Mouse (Mus musculus) megakaryocyte, adult 5-6 weeks (primary cell): ENCODE measurements around the gene Ttc9. TPM values are rescaled to one million over a fixed set of nuclear protein-coding genes. Genes with fewer than 3 reads are reported as not detected.

Source experiments
- ATAC-seq: 2 replicates; pipeline ENCODE4 v1.8.0; 2016; ENCODE audit warnings: mild to moderate bottlenecking, inconsistent platforms; ENCODE audit not compliant: poor library complexity, severe bottlenecking
- total RNA-seq, 2 experiments: library from RNA; stranded (forward) in 1 of 2; stranded (reverse) in 1 of 2; fragments of 153-499, 151-499 nt in 1 of 2; fragments of 221-1000, 200-1000 nt in 1 of 2; gene quantifications; 2 replicates each; pipeline versions ENCODE4 v1.2.3 to v1.2.4; 2015 to 2017

Ttc9 gene
- total RNA-seq, 2 experiments from 2014 or later: 0.31 TPM; not detected in 1

DNA sequence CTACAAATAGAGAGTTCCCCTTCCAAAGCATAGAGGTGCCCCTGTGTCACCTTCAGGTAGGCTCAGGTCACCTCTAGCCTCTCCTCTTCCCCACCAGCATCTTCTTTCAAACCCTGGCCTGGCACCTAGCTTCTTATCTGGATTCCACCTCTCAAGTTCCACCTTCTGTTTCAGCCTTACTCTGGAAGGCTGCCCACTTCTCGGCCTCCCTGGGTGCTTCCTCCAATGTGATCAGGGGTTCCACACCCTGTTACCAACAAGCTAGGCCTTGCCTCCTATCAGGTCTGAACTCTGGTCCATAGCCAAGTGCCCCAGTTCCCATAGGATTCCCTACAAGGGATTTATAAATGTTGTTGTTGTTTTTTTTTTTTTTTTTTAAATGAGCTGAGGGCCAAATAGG, 26.3 kb downstream of the Ttc9 start:
- ATAC-seq: 0 out of 2 replicates have a peak, but pooled peaks have one; percentile 6

DNA sequence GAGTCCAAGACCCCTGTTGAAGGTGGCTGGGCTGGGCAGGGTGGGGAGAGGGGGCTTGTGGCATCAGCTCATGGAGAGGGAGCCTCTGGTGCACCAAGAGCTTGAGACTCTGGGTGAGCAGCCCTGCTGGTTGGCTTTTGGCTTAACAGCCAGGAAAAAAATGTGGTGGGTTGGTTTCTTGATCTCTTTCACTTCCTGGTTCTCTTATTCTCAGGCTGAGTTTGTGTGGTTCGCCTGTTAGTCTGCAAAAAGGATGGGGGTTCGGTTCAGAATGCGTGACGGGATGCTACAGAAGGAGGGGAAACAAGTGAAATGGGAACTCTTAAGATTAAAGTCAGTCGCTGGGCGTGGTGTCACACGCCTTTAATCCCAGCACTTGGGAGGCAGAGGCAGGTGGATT, 27.0 kb downstream of the Ttc9 start:
- peak; percentile 77 for ATAC-seq

DNA sequence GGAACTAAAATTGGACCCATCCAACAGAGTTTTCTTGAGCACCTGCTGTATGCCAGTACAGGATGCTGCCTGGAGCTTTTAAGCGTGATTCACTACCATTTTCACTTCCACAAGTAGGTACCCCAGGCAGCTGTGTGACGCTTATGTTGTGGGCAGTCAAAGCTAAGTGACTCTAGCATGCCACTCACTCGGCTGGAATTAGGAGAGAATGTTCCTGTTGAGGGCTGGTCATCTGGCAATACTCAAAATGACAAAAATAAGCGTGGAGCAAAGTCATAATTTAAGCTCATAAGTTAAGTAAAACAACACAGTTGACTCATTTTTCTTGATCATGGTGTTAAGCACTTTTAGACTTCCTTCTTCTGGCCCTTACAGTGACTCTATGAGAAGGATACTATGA, 31.0 kb downstream of the Ttc9 start:
- ATAC-seq: no peak

GRCm38 (mm10) chr12:81663116-81663515, 32.1 kb downstream of the Ttc9 start:
- ATAC-seq: no peak

GRCm38 (mm10) chr12:81663906-81664305, 32.9 kb downstream of the Ttc9 start:
- ATAC-seq: no peak

GRCm38 (mm10) chr12:81668406-81668805, 37.4 kb downstream of the Ttc9 start:
- no peak for ATAC-seq

DNA sequence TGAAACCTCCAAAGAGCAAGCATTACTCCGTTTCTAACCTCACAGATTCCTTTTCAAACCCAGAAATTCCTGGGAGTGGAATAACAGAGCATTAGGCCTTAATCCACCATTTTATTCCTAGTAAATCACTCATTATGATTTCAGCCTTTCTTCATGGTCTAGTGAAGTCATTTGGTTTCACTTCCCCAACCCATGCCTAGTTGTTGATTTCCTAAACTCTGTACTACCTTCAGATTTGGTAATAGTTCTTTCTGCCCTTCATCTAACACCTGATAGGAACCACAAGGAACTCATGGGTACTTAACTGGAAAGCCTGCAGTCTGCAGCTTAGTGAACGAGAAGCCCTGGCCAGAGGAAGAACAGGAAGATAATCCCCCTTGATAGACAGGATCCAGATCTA, 44.5 kb downstream of the Ttc9 start:
- ATAC-seq: peak; percentile 66; the same call in 1 of the 2 replicates

GRCm38 (mm10) chr12:81679807-81680529, 48.9 kb downstream of the Ttc9 start:
- no peak for ATAC-seq

DNA sequence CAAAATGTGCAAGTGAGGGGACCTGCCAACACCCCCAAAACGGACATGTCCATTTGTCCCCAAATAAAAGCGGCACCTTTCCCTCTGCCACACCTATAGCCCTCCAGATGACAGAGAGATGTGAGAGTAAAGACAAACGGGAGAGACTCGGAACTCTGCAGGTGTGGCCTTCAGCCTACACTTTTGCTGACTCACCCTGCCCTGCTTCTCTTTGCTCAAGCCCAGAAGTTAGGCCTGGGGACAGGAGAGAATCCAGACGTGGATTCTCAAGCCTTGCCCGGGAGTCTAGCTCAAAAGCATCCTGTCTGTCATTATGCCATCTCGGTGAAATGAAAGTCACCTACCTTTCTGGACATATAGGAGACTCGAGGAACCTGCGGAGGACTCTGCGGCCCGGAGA, 52.3 kb downstream of the Ttc9 start:
- ATAC-seq: no peak

GRCm38 (mm10) chr12:81684096-81684495, 53.0 kb downstream of the Ttc9 start:
- ATAC-seq: no peak

DNA sequence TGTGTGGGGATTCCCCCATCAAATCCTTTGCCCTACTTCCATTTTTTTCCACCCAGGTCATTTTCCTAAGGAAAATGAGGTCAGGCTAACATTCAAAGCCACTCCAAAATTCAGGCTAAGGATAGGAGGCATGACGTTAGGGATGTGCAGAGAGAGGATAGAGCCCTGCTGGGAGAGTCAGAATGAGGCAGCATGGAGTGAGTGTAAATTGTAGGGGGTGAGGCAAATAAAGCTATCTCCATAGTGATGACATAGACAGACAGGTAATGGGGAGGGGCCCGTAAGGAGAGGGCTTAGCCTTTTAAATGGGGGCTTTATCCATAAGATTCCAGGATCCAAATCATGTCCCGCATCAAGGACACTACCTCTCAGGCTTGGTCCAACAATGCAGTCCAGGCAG, 54.9 kb downstream of the Ttc9 start:
- no peak for ATAC-seq

GRCm38 (mm10) chr12:81686406-81687117, 55.5 kb downstream of the Ttc9 start:
- ATAC-seq: no peak

- ATAC-seq: no peak
These were observed 56.8 kb downstream of the Ttc9 start for GRCm38 (mm10) chr12:81687873-81688272.

GRCm38 (mm10) chr12:81688537-81688936, 57.5 kb downstream of the Ttc9 start:
- ATAC-seq: no peak

- no peak for ATAC-seq
These were observed 58.5 kb downstream of the Ttc9 start for GRCm38 (mm10) chr12:81689505-81690056.

- ATAC-seq: no peak
These were observed 59.1 kb downstream of the Ttc9 start for GRCm38 (mm10) chr12:81690111-81690510.

GRCm38 (mm10) chr12:81690751-81691150, 59.7 kb downstream of the Ttc9 start:
- no peak for ATAC-seq

DNA sequence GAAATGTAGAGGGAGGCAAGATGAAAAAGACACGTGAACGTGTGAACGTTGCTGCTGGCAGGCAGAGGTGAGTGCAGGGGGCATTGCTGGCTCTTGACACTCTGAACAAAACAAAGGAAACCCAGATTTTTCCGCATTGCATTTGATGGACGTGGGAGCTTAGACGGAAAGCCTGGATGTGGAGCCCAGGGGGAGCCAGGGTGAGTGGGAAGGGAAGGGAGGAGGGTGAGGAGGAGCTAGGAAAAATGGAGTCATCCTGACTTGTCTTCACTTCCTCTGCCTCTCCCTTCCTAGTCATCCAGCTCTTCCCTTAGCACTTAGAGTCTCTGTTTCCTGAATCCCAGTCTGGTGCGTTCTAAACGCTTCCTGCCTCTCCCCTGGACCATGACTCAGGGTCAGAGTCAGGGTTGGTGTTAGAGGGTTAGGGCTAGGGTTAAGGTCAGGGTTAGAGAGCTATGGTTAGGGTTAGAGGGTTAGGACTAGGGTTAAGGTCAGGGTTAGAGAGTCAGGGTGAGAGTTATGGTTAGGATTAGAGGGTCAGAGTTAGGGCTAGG, 60.2 kb downstream of the Ttc9 start:
- no peak for ATAC-seq

DNA sequence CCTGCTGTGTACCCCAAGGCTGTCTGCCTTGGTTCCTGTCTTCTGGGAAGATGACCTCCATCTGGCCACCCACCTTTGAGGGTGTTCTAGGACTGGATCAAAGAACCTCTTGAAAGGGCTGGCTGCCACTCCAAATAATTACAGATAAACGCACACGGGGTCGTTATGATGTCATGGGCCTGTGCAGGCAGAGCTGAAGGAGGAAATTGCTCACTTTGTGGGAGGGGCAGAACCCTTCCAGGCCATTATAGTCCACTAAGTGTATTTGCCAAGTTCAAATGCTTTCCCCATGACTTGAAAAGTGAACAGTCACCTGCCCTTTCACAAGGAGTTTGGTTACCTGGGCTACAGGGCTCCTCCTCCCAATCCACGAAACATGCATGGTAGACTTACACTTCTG, 67.0 kb downstream of the Ttc9 start:
- ATAC-seq: peak; percentile 57

- ATAC-seq: no peak
These were observed 71.9 kb downstream of the Ttc9 start for GRCm38 (mm10) chr12:81702903-81703302.

- ATAC-seq: no peak
These were observed 81.6 kb downstream of the Ttc9 start for GRCm38 (mm10) chr12:81712618-81713017.
